Mouse (Mus musculus) layer of hippocampus, adult 8-10 months (tissue): ENCODE data around the gene Washc1. TPM values are rescaled to one million over a fixed set of nuclear protein-coding genes. Genes with fewer than 3 reads are reported as not detected.
"Not testable (repeated sequence)": the region's sequence is repeated elsewhere in the genome, so short reads cannot be mapped to it uniquely, and the experiment has no call there.

ENCODE experiments used
- DNase-seq, 2 experiments: peaks; one replicate each; pipeline ENCODE4 v3.0.0; 2022; ENCODE audit warnings: low spot score in 2 of 2
- total RNA-seq, 4 experiments: library from RNA; stranded (reverse); gene quantifications; 2 replicates each; pipeline ENCODE4 v1.2.4; 2022

Gene Washc1
- 10 to 100 TPM; 41.0 to 51.1 (median 49.0) TPM for total RNA-seq

- peak; percentile 79 to 85 for DNase-seq
These were observed at the start of gene Washc1 for GRCm38 (mm10) chr17:66111402-66111959. TSS of gene Washc1 (plus strand) at chr17:66111545.

- no peak for DNase-seq
These were observed 46.2 kb upstream of the Washc1 start for GRCm38 (mm10) chr17:66065115-66065514.

GRCm38 (mm10) chr17:66069036-66069435 lies 42.3 kb upstream of the Washc1 start:
- DNase-seq: not testable (repeated sequence)

- no peak for DNase-seq
These were observed 37.4 kb upstream of the Washc1 start for GRCm38 (mm10) chr17:66073971-66074370.

GRCm38 (mm10) chr17:66075827-66076173 lies 35.5 kb upstream of the Washc1 start:
- no peak for DNase-seq

GRCm38 (mm10) chr17:66076174-66076927 lies 35.0 kb upstream of the Washc1 start:
- peak; percentile 26 to 42 for DNase-seq

GRCm38 (mm10) chr17:66076934-66077333 lies 34.4 kb upstream of the Washc1 start, which contains the start of gene Ankrd12:
TSS of gene Ankrd12 (minus strand) at chr17:66077089.
- DNase-seq: peak; percentile 93 to 95

GRCm38 (mm10) chr17:66077437-66077850 lies 33.9 kb upstream of the Washc1 start:
- no peak for DNase-seq

GRCm38 (mm10) chr17:66084486-66084885 lies 26.9 kb upstream of the Washc1 start:
- DNase-seq: no peak

GRCm38 (mm10) chr17:66085038-66085437 lies 26.3 kb upstream of the Washc1 start:
- DNase-seq: no peak

GRCm38 (mm10) chr17:66090251-66090650 lies 21.1 kb upstream of the Washc1 start:
- DNase-seq: no peak

GRCm38 (mm10) chr17:66091392-66091791 lies 20.0 kb upstream of the Washc1 start:
- no peak for DNase-seq

GRCm38 (mm10) chr17:66092065-66092464 lies 19.3 kb upstream of the Washc1 start:
- DNase-seq: no peak

- no peak for DNase-seq
These were observed 18.7 kb upstream of the Washc1 start for GRCm38 (mm10) chr17:66092664-66093063.

- DNase-seq: no peak
These were observed 10.6 kb upstream of the Washc1 start for GRCm38 (mm10) chr17:66100566-66101379.

- DNase-seq: peak; percentile 80 to 86
These were observed 9.7 kb upstream of the Washc1 start, which contains the start of gene Ndufv2 for GRCm38 (mm10) chr17:66101380-66102330. TSS of gene Ndufv2 (minus strand) at chr17:66101559.

- no peak for DNase-seq
These were observed 7.3 kb upstream of the Washc1 start for GRCm38 (mm10) chr17:66104076-66104475.

- peak in 1 of 2 experiments; percentile 51 for DNase-seq
These were observed 4.6 kb upstream of the Washc1 start for GRCm38 (mm10) chr17:66106601-66107267.

- no peak for DNase-seq
These were observed 3.9 kb upstream of the Washc1 start for GRCm38 (mm10) chr17:66107466-66107865.

- DNase-seq: no peak
These were observed 3.1 kb upstream of the Washc1 start for GRCm38 (mm10) chr17:66108198-66108597.
